Mouse (Mus musculus) liver, adult 10 weeks (tissue): Measurements from ENCODE around the gene Slc4a2. TPM values are rescaled to one million over a fixed set of nuclear protein-coding genes. Genes with fewer than 3 reads are reported as not detected.

ENCODE experiments used
- polyA plus RNA-seq: library from polyadenylated mRNA; stranded (reverse); fragments of 350-450 nt; fragmentation: Illumina TruSeq; extraction: RNeasy Lipid Tissue Mini Kit (QIAGEN cat#74804); gene quantifications from one replicate; pipeline ENCODE4 v1.2.3, GENCODE M21; 2014; ENCODE audit warnings: low read depth, low replicate concordance

The Slc4a2 gene
- polyA plus RNA-seq, result 4.2 TPM

GRCm38 (mm10) chr5:24423129-24424003 lies at the start of gene Slc4a2, which contains the start of gene Cdk5:
Gene Slc4a2, plus strand, starts transcription at chr5:24423837.
Gene Cdk5, minus strand, starts transcription at chr5:24423530.

GRCm38 (mm10) chr5:24391864-24392263 lies 31.8 kb upstream of the Slc4a2 start, which contains the start of gene Atg9b:
Gene Atg9b, minus strand, starts transcription at chr5:24392143.

GRCm38 (mm10) chr5:24393392-24393997 lies 30.1 kb upstream of the Slc4a2 start, which contains the start of gene Abcb8:
Gene Abcb8, plus strand, starts transcription at chr5:24393663.

GRCm38 (mm10) chr5:24413042-24413693 lies 10.5 kb upstream of the Slc4a2 start, which contains the start of gene Asic3:
Gene Asic3, plus strand, starts transcription at chr5:24413392.

GRCm38 (mm10) chr5:24444746-24445427 lies 21.2 kb downstream of the Slc4a2 start, which contains the start of gene Fastk:
Gene Fastk, minus strand, starts transcription at chr5:24445287.

GRCm38 (mm10) chr5:24447624-24448298 lies 24.1 kb downstream of the Slc4a2 start, which contains the start of gene Tmub1:
Gene Tmub1, minus strand, starts transcription at chr5:24447854.

GRCm38 (mm10) chr5:24452030-24452690 lies 28.5 kb downstream of the Slc4a2 start, which contains the start of gene Agap3:
Gene Agap3, plus strand, starts transcription at chr5:24452177.

Other genes with a start within 250 kb of the Slc4a2 start
- gene Kcnh2, start 72.2 kb upstream of the Slc4a2 start, polyA plus RNA-seq, result not detected
- gene Nos3, start 59.0 kb upstream of the Slc4a2 start, polyA plus RNA-seq, result 0.19 TPM
- gene Atg9b, start 31.7 kb upstream of the Slc4a2 start, polyA plus RNA-seq, result not detected
- 3.7 TPM for gene Abcb8, start 30.2 kb upstream of the Slc4a2 start, polyA plus RNA-seq
- gene Asic3, start 10.4 kb upstream of the Slc4a2 start, polyA plus RNA-seq, result not detected
- 11.4 TPM for gene Cdk5, start 307 bp upstream of the Slc4a2 start, polyA plus RNA-seq
- 6.2 TPM for gene Fastk, start 21.4 kb downstream of the Slc4a2 start, polyA plus RNA-seq
- gene Tmub1, start 24.0 kb downstream of the Slc4a2 start, polyA plus RNA-seq, result 0.82 TPM
- 1.6 TPM for gene Agap3, start 28.3 kb downstream of the Slc4a2 start, polyA plus RNA-seq
- gene Gbx1, start 103.4 kb downstream of the Slc4a2 start, polyA plus RNA-seq, result not detected
- not detected for gene Asb10, start 117.1 kb downstream of the Slc4a2 start, polyA plus RNA-seq
- gene 4931409K22Rik, start 133.0 kb downstream of the Slc4a2 start, polyA plus RNA-seq, result not detected
- gene Abcf2, start 153.6 kb downstream of the Slc4a2 start, polyA plus RNA-seq, result 7.4 TPM
- gene Chpf2, start 162.9 kb downstream of the Slc4a2 start, polyA plus RNA-seq, result 0.77 TPM
- not detected for gene Smarcd3, start 200.6 kb downstream of the Slc4a2 start, polyA plus RNA-seq